Mouse (Mus musculus) hindbrain, postnatal 0 days (tissue): ENCODE data around the gene Gtdc1. TPM values are rescaled to one million over a fixed set of nuclear protein-coding genes. Genes with fewer than 3 reads are reported as not detected.
A peak's percentile ranks its signal among the peaks of the same experiment; 100 is the strongest.

ENCODE experiments used
- ATAC-seq: fragments of 200-750 bp; cut with Nextera tagmentation; 2 replicates; pipeline ENCODE4 v1.8.0; 2017; ENCODE audit warnings: mild to moderate bottlenecking, moderate TSS enrichment, moderate library complexity
- DNase-seq: peaks from one replicate; pipeline ENCODE4 v3.0.0-alpha.2; 2015; ENCODE audit warnings: low spot score
- H3K27ac ChIP-seq: fragments of 300-500 bp; sonication (generic); 2 replicates; pipeline ENCODE4 v1.5.1; 2014; ENCODE audit warnings: mild to moderate bottlenecking
- H3K27me3 ChIP-seq: fragments of 300-500 bp; sonication (generic); 2 replicates; pipeline ENCODE4 v1.6.1; 2014; ENCODE audit warnings: low read length, mixed read lengths; ENCODE audit not compliant: insufficient read depth
- H3K36me3 ChIP-seq: fragments of 300-500 bp; sonication (generic); 2 replicates; pipeline ENCODE4 v1.6.1; 2014; ENCODE audit warnings: low read length, mixed read lengths; ENCODE audit not compliant: insufficient read depth
- H3K4me1 ChIP-seq: fragments of 300-500 bp; sonication (generic); 2 replicates; pipeline ENCODE4 v1.6.1; 2014; ENCODE audit warnings: antibody characterized with exemption, low read length, mixed read lengths; ENCODE audit not compliant: insufficient read depth
- H3K4me2 ChIP-seq: fragments of 300-500 bp; sonication (generic); 2 replicates; pipeline ENCODE4 v1.6.1; 2014; ENCODE audit warnings: low read depth, mild to moderate bottlenecking, low read length, moderate library complexity, mixed read lengths
- H3K4me3 ChIP-seq: fragments of 300-500 bp; sonication (generic); 2 replicates; pipeline ENCODE4 v1.5.1; 2014; ENCODE audit warnings: low read length
- H3K9ac ChIP-seq: fragments of 300-500 bp; sonication (generic); replicated peaks from 2 replicates; pipeline ENCODE4 v1.6.1; 2014; ENCODE audit warnings: mild to moderate bottlenecking, low read length, moderate library complexity, mixed read lengths
- H3K9me3 ChIP-seq: fragments of 300-500 bp; sonication (generic); 2 replicates; pipeline ENCODE4 v1.6.1; 2016; ENCODE audit warnings: low read length, mixed read lengths
- CTCF ChIP-seq: IDR thresholded peaks from 2 replicates; pipeline ENCODE4 v1.5.1; 2016; ENCODE audit warnings: antibody characterized with exemption, control low read depth, low read depth
- WGBS: fragments of 180-500 bp; shearing (Covaris S2); extraction: QIAGEN DNeasy Blood & Tissue Kit; methylation state at CpG from one replicate; pipeline ENCODE4 v1.1.7; 2014; 5-methylcytosine and 5-hydroxymethylcytosine counted together
- polyA plus RNA-seq: library from polyadenylated mRNA; unstranded; fragments of >200 nt; fragmentation: Nextera tagmentation; extraction: Ambion mirVana; gene quantifications from 2 replicates; pipeline ENCODE4 v1.2.1, GENCODE M21; 2015
- total RNA-seq: library from RNA; depleted of rRNA; stranded (reverse); fragments of >200 nt; gene quantifications from 2 replicates; pipeline ENCODE4 v1.2.3, GENCODE M21; 2014; rRNA removed

Gtdc1 gene
- 37.7 and 40.6 TPM in 2 replicates for total RNA-seq
- polyA plus RNA-seq = 25.8 and 26.4 TPM in 2 replicates

GRCm38 (mm10) chr2:44927482-44927811 is at the start of gene Gtdc1:
TSS of gene Gtdc1 (minus strand) at chr2:44927657.
- 0% methylated on average over 27 of the region's 27 CpGs for WGBS
- Histone ChIP-seq H3K9me3 (no peaks in the 10 kb centered on the region), H3K36me3 (no peaks in the 10 kb centered on the region), H3K27me3 (no peaks in the 10 kb centered on the region), H3K27ac (peak within 1 kb of the TSS; percentile 87), H3K4me2 (peak within 1 kb of the TSS; percentile 65), H3K4me1 (no peaks in the 10 kb centered on the region), H3K9ac (peak within 1 kb of the TSS; percentile 80), H3K4me3 (peak within 1 kb of the TSS; percentile 76)
- no peak for TF ChIP-seq CTCF
- peak; percentile 70 for ATAC-seq
- no peak for DNase-seq

- H3K9ac ChIP-seq = no peak overlapping the region
- H3K27ac ChIP-seq = no peak overlapping the region
- no peak for ATAC-seq
- H3K9me3 ChIP-seq = no peaks in the 10 kb centered on the region
- 80% methylated on average over 3 of the region's 3 CpGs for WGBS
- H3K36me3 ChIP-seq = no peaks in the 10 kb centered on the region
- no peak for DNase-seq
- H3K4me1 ChIP-seq = no peaks in the 10 kb centered on the region
- H3K4me2 ChIP-seq = no peak overlapping the region
- H3K27me3 ChIP-seq = no peaks in the 10 kb centered on the region
- TF ChIP-seq CTCF = no peak
- H3K4me3 ChIP-seq = no peak overlapping the region
Measured at GRCm38 (mm10) chr2:44977051-44977450, 49.6 kb upstream of the Gtdc1 start.

- no peak overlapping the region for H3K4me3 ChIP-seq
- no peaks in the 10 kb centered on the region for H3K36me3 ChIP-seq
- WGBS = 56% methylated on average over 4 of the region's 4 CpGs
- no peaks in the 10 kb centered on the region for H3K4me1 ChIP-seq
- H3K9me3 ChIP-seq = no peaks in the 10 kb centered on the region
- no peak for ATAC-seq
- no peak overlapping the region for H3K4me2 ChIP-seq
- no peak for DNase-seq
- TF ChIP-seq CTCF = no peak
- no peak overlapping the region for H3K27ac ChIP-seq
- no peaks in the 10 kb centered on the region for H3K27me3 ChIP-seq
- H3K9ac ChIP-seq = no peak overlapping the region
Measured at GRCm38 (mm10) chr2:44976484-44976883, 49.0 kb upstream of the Gtdc1 start.

GRCm38 (mm10) chr2:44973828-44974227 is 46.4 kb upstream of the Gtdc1 start:
- ATAC-seq = no peak
- H3K4me3 ChIP-seq = no peak overlapping the region
- H3K9me3 ChIP-seq = no peaks in the 10 kb centered on the region
- no peaks in the 10 kb centered on the region for H3K36me3 ChIP-seq
- H3K9ac ChIP-seq = no peak overlapping the region
- WGBS = 87% methylated on average over 6 of the region's 6 CpGs
- H3K27me3 ChIP-seq = no peaks in the 10 kb centered on the region
- no peak for DNase-seq
- no peak for TF ChIP-seq CTCF
- H3K27ac ChIP-seq = no peak overlapping the region
- no peaks in the 10 kb centered on the region for H3K4me1 ChIP-seq
- no peak overlapping the region for H3K4me2 ChIP-seq

GRCm38 (mm10) chr2:44970087-44970646 is 42.7 kb upstream of the Gtdc1 start:
- H3K27me3 ChIP-seq = no peaks in the 10 kb centered on the region
- no peaks in the 10 kb centered on the region for H3K4me1 ChIP-seq
- DNase-seq = no peak
- H3K27ac ChIP-seq = no peak overlapping the region
- H3K4me3 ChIP-seq = no peak overlapping the region
- H3K9me3 ChIP-seq = no peaks in the 10 kb centered on the region
- ATAC-seq = no peak
- H3K4me2 ChIP-seq = no peak overlapping the region
- no peak overlapping the region for H3K9ac ChIP-seq
- no peak for TF ChIP-seq CTCF
- WGBS = 87% methylated on average over 6 of the region's 6 CpGs
- H3K36me3 ChIP-seq = no peaks in the 10 kb centered on the region

GRCm38 (mm10) chr2:44969640-44970039 is 42.2 kb upstream of the Gtdc1 start:
- H3K9me3 ChIP-seq = no peaks in the 10 kb centered on the region
- ATAC-seq (no peak), DNase-seq (no peak)
- H3K27me3 ChIP-seq = no peaks in the 10 kb centered on the region
- H3K4me3 ChIP-seq = no peak overlapping the region
- H3K27ac ChIP-seq = no peak overlapping the region
- H3K4me1 ChIP-seq = no peaks in the 10 kb centered on the region
- H3K36me3 ChIP-seq = no peaks in the 10 kb centered on the region
- no peak overlapping the region for H3K9ac ChIP-seq
- no peak overlapping the region for H3K4me2 ChIP-seq
- TF ChIP-seq CTCF = no peak
- 100% methylated on average over 1 of the region's 1 CpGs for WGBS

GRCm38 (mm10) chr2:44969226-44969625 is 41.8 kb upstream of the Gtdc1 start:
- no peak for TF ChIP-seq CTCF
- no peak for ATAC-seq
- H3K9ac ChIP-seq = no peak overlapping the region
- H3K9me3 ChIP-seq = no peaks in the 10 kb centered on the region
- H3K36me3 ChIP-seq = no peaks in the 10 kb centered on the region
- DNase-seq = no peak
- H3K4me3 ChIP-seq = no peak overlapping the region
- H3K4me1 ChIP-seq = no peaks in the 10 kb centered on the region
- H3K27me3 ChIP-seq = no peaks in the 10 kb centered on the region
- H3K4me2 ChIP-seq = no peak overlapping the region
- WGBS = 81% methylated on average over 2 of the region's 2 CpGs
- no peak overlapping the region for H3K27ac ChIP-seq
